Mouse (Mus musculus) lung, adult 2 months (tissue): ENCODE measurements around the gene Ak3.

Source experiments
- CTCF ChIP-seq: fragments of 200-500 bp; IDR thresholded peaks from 2 replicates; pipeline ENCODE4 v1.5.1; 2011; ENCODE audit warnings: mild to moderate bottlenecking, low read length, control low read depth; ENCODE audit not compliant: insufficient read depth
- POLR2A ChIP-seq: fragments of 200-500 bp; IDR thresholded peaks from 2 replicates; pipeline ENCODE4 v1.6.1; 2011; ENCODE audit warnings: low read depth, mild to moderate bottlenecking, control low read depth, low read length, borderline replicate concordance; ENCODE audit errors: extremely low read depth

- no peak for TF ChIP-seq CTCF
- TF ChIP-seq POLR2A, result no peak
Observed at GRCm38 (mm10) chr19:29042143-29042542, 5.6 kb downstream of the Ak3 start.
